In genomic region chr2:5824213-5824612, GRCm38 (mm10) we compare ENCODE assay signal across 10 mouse cellular contexts. TPM values are rescaled to one million over a fixed set of nuclear protein-coding genes. Genes with fewer than 3 reads are reported as not detected.
A peak's percentile ranks its signal among the peaks of the same experiment; 100 is the strongest.
DNase-seq lines count a peak whose midpoint lies in the region; ATAC-seq and TF ChIP-seq lines count a peak whose summit lies in the region.
"Had no signal": no experiment of that assay in that cellular context is flagged by ENCODE, and none has a peak within 500 bp of the region (broad histone marks: within the 10 kb centered on the region; RNA-seq: fewer than 3 reads in every experiment).

No protein-coding gene starts in this region.

- H3K4me1 ChIP-seq in intestine, postnatal 0 days (replicated peaks; ENCODE audit: control insufficient read depth, insufficient read depth, low read length), result no peaks in the 10 kb centered on the region
- H3K4me1 ChIP-seq in intestine, embryonic 15.5 days (replicated peaks), result no peaks in the 10 kb centered on the region
- H3K4me1 ChIP-seq: midbrain, embryonic 15.5 days had no signal

- ATAC-seq in intestine, postnatal 0 days, result no peak
- ATAC-seq in intestine, embryonic 15.5 days, result no peak
- ATAC-seq: hindbrain, embryonic 16.5 days; midbrain, embryonic 15.5 days had no signal

- peak; percentile 63 for TF ChIP-seq CTCF in intestine, postnatal 0 days (IDR thresholded peaks at IDR 0.05; ENCODE audit: low read depth)

- WGBS in intestine, postnatal 0 days, result 21% methylated on average over 1 of the region's 1 CpGs
- 36% methylated on average over 1 of the region's 1 CpGs for WGBS in intestine, embryonic 15.5 days

- no peak overlapping the region for H3K9ac ChIP-seq in intestine, postnatal 0 days (ENCODE audit: low read depth, low read length)
- H3K9ac ChIP-seq in intestine, embryonic 15.5 days, result no peak overlapping the region
- H3K9ac ChIP-seq: midbrain, embryonic 15.5 days had no signal

- no peak overlapping the region for H3K27ac ChIP-seq in intestine, postnatal 0 days (ENCODE audit: low read depth, low read length)
- H3K27ac ChIP-seq in intestine, embryonic 15.5 days, result no peak overlapping the region
- H3K27ac ChIP-seq: midbrain, embryonic 15.5 days had no signal

- H3K9me3 ChIP-seq in intestine, postnatal 0 days (ENCODE audit: control insufficient read depth), result no peaks in the 10 kb centered on the region
- H3K9me3 ChIP-seq in intestine, embryonic 15.5 days, result no peaks in the 10 kb centered on the region
- H3K9me3 ChIP-seq: midbrain, embryonic 15.5 days had no signal

- H3K4me2 ChIP-seq in intestine, postnatal 0 days (replicated peaks; ENCODE audit: low read depth), result no peak overlapping the region
- no peak overlapping the region for H3K4me2 ChIP-seq in intestine, embryonic 15.5 days (replicated peaks)
- H3K4me2 ChIP-seq: midbrain, embryonic 15.5 days had no signal

- DNase-seq in 3T3-L1 (ENCODE audit: low read depth, low spot score) (peak; percentile 42), A20 (ENCODE audit: low read depth, low spot score) (peak; percentile 48)
- DNase-seq in forelimb bud, embryonic 11.5 days (ENCODE audit: low read depth, low spot score), result peak; percentile 10
- no peak for DNase-seq in thymus, postnatal 36 days
- no peak for DNase-seq in urinary bladder, postnatal 4 days (ENCODE audit: low spot score in 2 of 2)
- DNase-seq: layer of hippocampus, postnatal 36 days had no signal

- H3K4me3 ChIP-seq in intestine, postnatal 0 days (ENCODE audit: low read depth, low read length), result no peak overlapping the region
- no peak overlapping the region for H3K4me3 ChIP-seq in intestine, embryonic 15.5 days (replicated peaks)
- H3K4me3 ChIP-seq: midbrain, embryonic 15.5 days had no signal

- H3K36me3 ChIP-seq in intestine, postnatal 0 days (ENCODE audit: control insufficient read depth, insufficient read depth), result peaks cover 61% of the 10 kb centered on the region
- peaks cover 22% of the 10 kb centered on the region for H3K36me3 ChIP-seq in intestine, embryonic 15.5 days

- no peaks in the 10 kb centered on the region for H3K27me3 ChIP-seq in intestine, postnatal 0 days (replicated peaks; ENCODE audit: control insufficient read depth, insufficient read depth, low read length)
- no peaks in the 10 kb centered on the region for H3K27me3 ChIP-seq in intestine, embryonic 15.5 days (replicated peaks)
- H3K27me3 ChIP-seq: midbrain, embryonic 15.5 days had no signal

RNA-seq across cellular contexts. Expression of gene Nudt5, which starts 20.6 kb away (rescaled TPM):
- 22.9 and 24.1 TPM in 2 replicates for polyA plus RNA-seq in intestine, postnatal 0 days (2015; fragmentation: Nextera tagmentation; extraction: Ambion mirVana)
- polyA plus RNA-seq in intestine, embryonic 15.5 days (2015; fragmentation: Nextera tagmentation; extraction: Ambion mirVana), result 70.4 and 73.2 TPM in 2 replicates

RNA-seq across cellular contexts. Expression of gene Cdc123, which starts 20.8 kb away (rescaled TPM):
- polyA plus RNA-seq in intestine, postnatal 0 days (2015; fragmentation: Nextera tagmentation; extraction: Ambion mirVana), result 126 and 129 TPM in 2 replicates
- 267 and 273 TPM in 2 replicates for polyA plus RNA-seq in intestine, embryonic 15.5 days (2015; fragmentation: Nextera tagmentation; extraction: Ambion mirVana)

RNA-seq across cellular contexts. Expression of gene Gm13199, which starts 38.5 kb away (rescaled TPM):
- polyA plus RNA-seq in intestine, postnatal 0 days (2015; fragmentation: Nextera tagmentation; extraction: Ambion mirVana), result 0.22 and 0.47 TPM in 2 replicates
- polyA plus RNA-seq in intestine, embryonic 15.5 days (2015; fragmentation: Nextera tagmentation; extraction: Ambion mirVana), result 1.3 and 1.8 TPM in 2 replicates

Comparison
In these comparisons a context has a peak if more than half of its experiments do, and no peak if none do; other contexts are left out.
1. DNase-seq: peak in 3T3-L1 (single experiment), A20 (single experiment) and forelimb bud, embryonic 11.5 days (single experiment); none in thymus, postnatal 36 days (0 of 2) and urinary bladder, postnatal 4 days (0 of 2).